Mouse (Mus musculus) limb, embryonic 14.5 days (tissue): ENCODE results near the gene Gpr171. TPM values are rescaled to one million over a fixed set of nuclear protein-coding genes. Genes with fewer than 3 reads are reported as not detected.

Experiments
- ATAC-seq: fragments of 200-750 bp; cut with Nextera tagmentation; 2 replicates; pipeline ENCODE4 v1.8.0; 2017; ENCODE audit warnings: low read depth, moderate number of reproducible peaks, moderate TSS enrichment; ENCODE audit not compliant: low FRiP score
- DNase-seq: peaks from one replicate; pipeline ENCODE4 v3.0.0-alpha.2; 2015; ENCODE audit warnings: low spot score
- H3K27ac ChIP-seq: fragments of 300-500 bp; sonication (generic); replicated peaks from 2 replicates; pipeline ENCODE4 v1.5.1; 2014; ENCODE audit warnings: low read depth, mild to moderate bottlenecking, low read length, moderate library complexity, mixed read lengths
- H3K27me3 ChIP-seq: fragments of 300-500 bp; sonication (generic); 2 replicates; pipeline ENCODE4 v1.6.1; 2014; ENCODE audit warnings: low read length, mixed read lengths; ENCODE audit not compliant: control insufficient read depth, insufficient read depth
- H3K36me3 ChIP-seq: fragments of 300-500 bp; sonication (generic); 2 replicates; pipeline ENCODE4 v1.6.1; 2014; ENCODE audit warnings: mild to moderate bottlenecking, low read length, moderate library complexity, mixed read lengths; ENCODE audit not compliant: control insufficient read depth, insufficient read depth
- H3K4me1 ChIP-seq: fragments of 300-500 bp; sonication (generic); 2 replicates; pipeline ENCODE4 v1.6.1; 2014; ENCODE audit warnings: antibody characterized with exemption, low read length, mixed read lengths; ENCODE audit not compliant: control insufficient read depth, insufficient read depth
- H3K4me2 ChIP-seq: fragments of 300-500 bp; sonication (generic); replicated peaks from 2 replicates; pipeline ENCODE4 v1.6.1; 2014; ENCODE audit warnings: low read depth, mild to moderate bottlenecking, low read length, moderate library complexity; ENCODE audit not compliant: severe bottlenecking
- H3K4me3 ChIP-seq: fragments of 300-500 bp; sonication (generic); replicated peaks from 2 replicates; pipeline ENCODE4 v1.5.1; 2014; ENCODE audit warnings: low read length
- H3K9ac ChIP-seq: fragments of 300-500 bp; sonication (generic); 2 replicates; pipeline ENCODE4 v1.6.1; 2014; ENCODE audit warnings: mild to moderate bottlenecking, low read depth, low read length, moderate library complexity; ENCODE audit not compliant: severe bottlenecking
- H3K9me3 ChIP-seq: fragments of 300-500 bp; sonication (generic); 2 replicates; pipeline ENCODE4 v1.6.1; 2016; ENCODE audit warnings: low read length; ENCODE audit not compliant: control insufficient read depth
- POLR2A ChIP-seq: fragments of 200-500 bp; IDR thresholded peaks from 2 replicates; pipeline ENCODE4 v1.8.0; 2012; ENCODE audit warnings: inconsistent platforms, mild to moderate bottlenecking, moderate library complexity, borderline replicate concordance; ENCODE audit not compliant: insufficient read depth, insufficient read length; ENCODE audit errors: extremely low read depth
- WGBS: fragments of 180-500 bp; shearing (Covaris S2); extraction: QIAGEN DNeasy Blood & Tissue Kit; methylation state at CpG from one replicate; pipeline ENCODE4 v1.1.7; 2014; 5-methylcytosine and 5-hydroxymethylcytosine counted together
- polyA plus RNA-seq, 2 experiments: library from polyadenylated mRNA; depleted of rRNA in 1 of 2; stranded (reverse) in 1 of 2; unstranded in 1 of 2; fragments of >200 nt; fragmentation: Nextera tagmentation in 1 of 2; extraction: Ambion mirVana in 1 of 2; gene quantifications; 2 replicates each; pipeline versions ENCODE4 v1.2.1 to v1.2.3; 2012 to 2014

Gene Gpr171
- polyA plus RNA-seq, 2 experiments: 0.19 to 1.5 TPM

- ATAC-seq (no peak), DNase-seq (no peak)
- no peak for TF ChIP-seq POLR2A
Observed at GRCm38 (mm10) chr3:59131081-59131480, 29.5 kb upstream of the Gpr171 start.

GRCm38 (mm10) chr3:59130431-59130830, 28.8 kb upstream of the Gpr171 start:
- Histone ChIP-seq H3K4me1 (no peaks in the 10 kb centered on the region), H3K4me2 (no peak overlapping the region), H3K36me3 (no peaks in the 10 kb centered on the region), H3K27me3 (no peaks in the 10 kb centered on the region), H3K27ac (no peak overlapping the region), H3K9ac (no peak overlapping the region), H3K9me3 (no peaks in the 10 kb centered on the region), H3K4me3 (no peak overlapping the region)
- no peak for TF ChIP-seq POLR2A
- 61% methylated on average over 8 of the region's 8 CpGs for WGBS
- ATAC-seq (no peak), DNase-seq (no peak)

More at GRCm38 (mm10) chr3:59131081-59131480, 29.5 kb upstream of the Gpr171 start:
- no peak overlapping the region for H3K27ac ChIP-seq
- H3K4me2 ChIP-seq: no peak overlapping the region
- H3K9ac ChIP-seq: no peak overlapping the region
- H3K27me3 ChIP-seq: no peaks in the 10 kb centered on the region
- no peak overlapping the region for H3K4me3 ChIP-seq
- no peaks in the 10 kb centered on the region for H3K36me3 ChIP-seq
- 63% methylated on average over 4 of the region's 4 CpGs for WGBS
- H3K4me1 ChIP-seq: no peaks in the 10 kb centered on the region
- H3K9me3 ChIP-seq: no peaks in the 10 kb centered on the region

GRCm38 (mm10) chr3:59129547-59129946, 27.9 kb upstream of the Gpr171 start:
- WGBS: 85% methylated on average over 3 of the region's 3 CpGs

GRCm38 (mm10) chr3:59128681-59129080, 27.1 kb upstream of the Gpr171 start:
- H3K4me1 ChIP-seq: no peaks in the 10 kb centered on the region
- WGBS: 90% methylated on average over 20 of the region's 20 CpGs
- no peak for ATAC-seq
- no peak overlapping the region for H3K9ac ChIP-seq
- no peak overlapping the region for H3K4me2 ChIP-seq
- no peak overlapping the region for H3K27ac ChIP-seq
- TF ChIP-seq POLR2A: no peak
- no peaks in the 10 kb centered on the region for H3K9me3 ChIP-seq
- DNase-seq: no peak
- no peaks in the 10 kb centered on the region for H3K36me3 ChIP-seq
- H3K4me3 ChIP-seq: no peak overlapping the region
- no peaks in the 10 kb centered on the region for H3K27me3 ChIP-seq

More at GRCm38 (mm10) chr3:59129547-59129946, 27.9 kb upstream of the Gpr171 start:
- TF ChIP-seq POLR2A: no peak
- Histone ChIP-seq H3K4me1 (no peaks in the 10 kb centered on the region), H3K9ac (no peak overlapping the region), H3K36me3 (no peaks in the 10 kb centered on the region), H3K4me2 (no peak overlapping the region), H3K9me3 (no peaks in the 10 kb centered on the region), H3K4me3 (no peak overlapping the region), H3K27ac (no peak overlapping the region), H3K27me3 (no peaks in the 10 kb centered on the region)
- DNase-seq (no peak), ATAC-seq (no peak)

- no peak for ATAC-seq
- Histone ChIP-seq H3K4me1 (no peaks in the 10 kb centered on the region), H3K9me3 (no peaks in the 10 kb centered on the region), H3K9ac (no peak overlapping the region), H3K27me3 (no peaks in the 10 kb centered on the region), H3K4me2 (no peak overlapping the region), H3K4me3 (no peak overlapping the region), H3K27ac (no peak overlapping the region), H3K36me3 (no peaks in the 10 kb centered on the region)
- no peak for TF ChIP-seq POLR2A
- WGBS: 37% methylated on average over 7 of the region's 7 CpGs
- no peak for DNase-seq
Observed at GRCm38 (mm10) chr3:59125783-59126555, 24.3 kb upstream of the Gpr171 start.

- no peak for ATAC-seq
- Histone ChIP-seq H3K4me2 (no peak overlapping the region), H3K9me3 (no peaks in the 10 kb centered on the region), H3K36me3 (no peaks in the 10 kb centered on the region), H3K9ac (no peak overlapping the region), H3K4me3 (no peak overlapping the region), H3K4me1 (no peaks in the 10 kb centered on the region), H3K27me3 (no peaks in the 10 kb centered on the region), H3K27ac (no peak overlapping the region)
- TF ChIP-seq POLR2A: no peak
- no peak for DNase-seq
- 66% methylated on average over 5 of the region's 5 CpGs for WGBS
Observed at GRCm38 (mm10) chr3:59125022-59125421, 23.4 kb upstream of the Gpr171 start.
